Mouse (Mus musculus): ENCODE measurements around the gene Brd2.
A peak's percentile ranks its signal among the peaks of the same experiment; 100 is the strongest.

The Brd2 gene

GRCm38 (mm10) chr17:34090923-34091322, 31.5 kb downstream of the Brd2 start:
- no peak for DNase-seq (ENCODE audit: extremely low read depth, insufficient read length, low spot score)

- no peak for DNase-seq (ENCODE audit: extremely low read depth, insufficient read length, low spot score)
Measured at GRCm38 (mm10) chr17:34088124-34088523, 34.3 kb downstream of the Brd2 start.

GRCm38 (mm10) chr17:34087386-34087785, 35.0 kb downstream of the Brd2 start:
- DNase-seq (ENCODE audit: extremely low read depth, insufficient read length, low spot score): no peak

GRCm38 (mm10) chr17:34083104-34083503, 39.3 kb downstream of the Brd2 start:
- DNase-seq (ENCODE audit: extremely low read depth, insufficient read length, low spot score): no peak

GRCm38 (mm10) chr17:34079621-34080020, 42.8 kb downstream of the Brd2 start:
- DNase-seq (ENCODE audit: extremely low read depth, insufficient read length, low spot score): no peak

GRCm38 (mm10) chr17:34079002-34079401, 43.4 kb downstream of the Brd2 start:
- DNase-seq (ENCODE audit: extremely low read depth, insufficient read length, low spot score): no peak

- DNase-seq (ENCODE audit: extremely low read depth, insufficient read length, low spot score): no peak
Measured at GRCm38 (mm10) chr17:34078148-34078547, 44.3 kb downstream of the Brd2 start.

- DNase-seq (ENCODE audit: extremely low read depth, insufficient read length, low spot score): peak; percentile 39
Measured at GRCm38 (mm10) chr17:34077549-34077948, 44.9 kb downstream of the Brd2 start.

GRCm38 (mm10) chr17:34075271-34075670, 47.2 kb downstream of the Brd2 start:
- no peak for DNase-seq (ENCODE audit: extremely low read depth, insufficient read length, low spot score)

GRCm38 (mm10) chr17:34072091-34072490, 50.3 kb downstream of the Brd2 start:
- no peak for DNase-seq (ENCODE audit: extremely low read depth, insufficient read length, low spot score)

- peak; percentile 37 for DNase-seq (ENCODE audit: extremely low read depth, insufficient read length, low spot score)
Measured at GRCm38 (mm10) chr17:34068864-34069263, 53.6 kb downstream of the Brd2 start.
